Mouse (Mus musculus): ENCODE measurements around the gene Shisa9. TPM values are rescaled to one million over a fixed set of nuclear protein-coding genes. Genes with fewer than 3 reads are reported as not detected.

The Shisa9 gene
- polyA plus RNA-seq, 1 experiment = 0.23 TPM

- Histone ChIP-seq H3K27me3 (ENCODE audit: control insufficient read depth, insufficient read depth, low read length) (no peaks in the 10 kb centered on the region), H3K4me3 (ENCODE audit: control insufficient read depth, low read depth, low read length) (no peak overlapping the region), H3K4me1 (ENCODE audit: control insufficient read depth, insufficient read depth, low read length) (no peaks in the 10 kb centered on the region), H3K27ac (ENCODE audit: control insufficient read depth, insufficient read depth, low read depth, low read length) (no peak overlapping the region), H3K36me3 (ENCODE audit: control insufficient read depth, insufficient read depth, low read length) (no peaks in the 10 kb centered on the region)
- TF ChIP-seq CTCF (IDR thresholded peaks at IDR 0.05; ENCODE audit: control insufficient read depth, insufficient read depth, insufficient replicate concordance, low read depth, low read length) (no peak), POLR2A (IDR thresholded peaks at IDR 0.05; ENCODE audit: control insufficient read depth, low read depth, low read length) (no peak)
Observed at GRCm38 (mm10) chr16:12307318-12307965, 323.5 kb downstream of the Shisa9 start.

GRCm38 (mm10) chr16:12309826-12310225, 325.9 kb downstream of the Shisa9 start:
- no peak overlapping the region for H3K4me3 ChIP-seq (ENCODE audit: control insufficient read depth, low read depth, low read length)
- H3K4me1 ChIP-seq (ENCODE audit: control insufficient read depth, insufficient read depth, low read length) = no peaks in the 10 kb centered on the region
- no peak overlapping the region for H3K27ac ChIP-seq (ENCODE audit: control insufficient read depth, insufficient read depth, low read depth, low read length)
- TF ChIP-seq POLR2A (IDR thresholded peaks at IDR 0.05; ENCODE audit: control insufficient read depth, low read depth, low read length) = no peak
- no peak for TF ChIP-seq CTCF (IDR thresholded peaks at IDR 0.05; ENCODE audit: control insufficient read depth, insufficient read depth, insufficient replicate concordance, low read depth, low read length)
- no peaks in the 10 kb centered on the region for H3K36me3 ChIP-seq (ENCODE audit: control insufficient read depth, insufficient read depth, low read length)
- no peaks in the 10 kb centered on the region for H3K27me3 ChIP-seq (ENCODE audit: control insufficient read depth, insufficient read depth, low read length)

GRCm38 (mm10) chr16:12315627-12316026, 331.7 kb downstream of the Shisa9 start:
- H3K4me3 ChIP-seq (ENCODE audit: control insufficient read depth, low read depth, low read length) = no peak overlapping the region
- H3K27me3 ChIP-seq (ENCODE audit: control insufficient read depth, insufficient read depth, low read length) = no peaks in the 10 kb centered on the region
- H3K36me3 ChIP-seq (ENCODE audit: control insufficient read depth, insufficient read depth, low read length) = no peaks in the 10 kb centered on the region
- TF ChIP-seq POLR2A (IDR thresholded peaks at IDR 0.05; ENCODE audit: control insufficient read depth, low read depth, low read length) (no peak), CTCF (IDR thresholded peaks at IDR 0.05; ENCODE audit: control insufficient read depth, insufficient read depth, insufficient replicate concordance, low read depth, low read length) (no peak)
- no peaks in the 10 kb centered on the region for H3K4me1 ChIP-seq (ENCODE audit: control insufficient read depth, insufficient read depth, low read length)
- no peak overlapping the region for H3K27ac ChIP-seq (ENCODE audit: control insufficient read depth, insufficient read depth, low read depth, low read length)

Other genes starting within 250 kb of the Shisa9 start
- gene Cpped1, start 74.7 kb upstream of the Shisa9 start, polyA plus RNA-seq (2012; rRNA removed) = 4.4 and 5.7 TPM in 2 replicates

All from testis, adult 2 months (tissue).